Mouse (Mus musculus): ENCODE data around the gene Lrrc75b.

The Lrrc75b gene

DNA sequence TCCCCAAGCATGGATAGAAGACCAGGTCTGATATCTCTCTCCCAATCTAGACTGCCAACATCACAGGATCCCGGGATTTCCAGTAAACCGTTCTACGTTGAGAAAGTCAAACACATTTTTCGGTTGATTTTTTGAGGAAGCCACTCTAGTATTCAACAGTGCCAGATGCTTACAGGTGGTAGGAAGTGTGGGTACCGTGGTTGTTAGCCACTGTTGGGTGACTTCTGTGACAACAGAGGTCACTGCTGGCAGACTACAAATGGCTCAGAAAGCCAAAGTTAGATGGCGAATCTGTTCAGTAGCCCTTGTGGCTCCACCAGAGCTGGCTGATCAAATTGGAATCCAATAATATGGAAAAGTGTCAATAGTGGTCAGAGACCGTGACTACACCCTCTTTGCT is 56.4 kb downstream of the Lrrc75b start:
- DNase-seq (ENCODE audit: low spot score in 2 of 2), result no peak

DNA sequence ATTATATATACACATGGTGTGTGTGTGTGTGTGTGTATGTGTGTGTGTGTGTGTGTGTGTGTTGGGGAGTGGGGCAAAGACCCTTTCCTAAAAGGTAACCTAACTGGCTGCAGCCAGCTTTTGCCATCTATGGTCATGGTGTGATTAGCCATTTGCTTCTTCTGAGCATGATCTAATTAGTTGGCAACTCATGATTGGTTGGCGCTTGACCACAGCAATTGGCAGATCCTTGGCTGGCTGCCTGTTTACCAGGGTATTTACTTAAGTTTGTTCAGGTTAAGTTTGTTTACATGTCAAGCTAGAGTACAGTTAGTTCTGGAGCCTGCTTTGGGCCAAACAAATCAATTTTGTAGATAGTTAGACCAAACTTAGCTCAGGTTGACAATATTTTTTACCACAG is 58.5 kb downstream of the Lrrc75b start:
- no peak for DNase-seq (ENCODE audit: low spot score in 2 of 2)

DNA sequence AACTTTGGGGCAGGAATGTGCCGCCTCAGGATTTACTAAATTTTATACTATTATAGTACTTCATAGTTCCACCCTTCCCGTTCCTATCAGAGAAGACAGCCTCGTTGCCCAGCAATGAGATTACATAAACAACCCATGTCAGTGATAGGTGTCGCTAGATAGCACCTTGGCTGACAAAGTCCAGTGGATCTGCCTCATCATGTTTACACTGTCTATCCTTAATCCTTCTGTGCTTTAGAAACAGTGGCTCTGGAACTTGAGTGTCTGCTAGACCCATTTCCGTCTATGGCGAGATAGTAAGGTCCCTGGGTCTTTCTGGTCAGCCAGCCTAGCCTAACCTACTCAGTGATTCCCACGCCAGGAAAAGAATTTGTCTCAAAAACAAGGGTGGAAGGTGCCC is 59.8 kb downstream of the Lrrc75b start:
- no peak for DNase-seq (ENCODE audit: low spot score in 2 of 2)

Measured in cerebellum, postnatal 4 days (tissue).